Mouse (Mus musculus): Measurements from ENCODE around the gene Kif26b. TPM values are rescaled to one million over a fixed set of nuclear protein-coding genes. Genes with fewer than 3 reads are reported as not detected.

Kif26b gene
- polyA plus RNA-seq, 1 experiment from 2014 or later: 0.44 TPM

DNA sequence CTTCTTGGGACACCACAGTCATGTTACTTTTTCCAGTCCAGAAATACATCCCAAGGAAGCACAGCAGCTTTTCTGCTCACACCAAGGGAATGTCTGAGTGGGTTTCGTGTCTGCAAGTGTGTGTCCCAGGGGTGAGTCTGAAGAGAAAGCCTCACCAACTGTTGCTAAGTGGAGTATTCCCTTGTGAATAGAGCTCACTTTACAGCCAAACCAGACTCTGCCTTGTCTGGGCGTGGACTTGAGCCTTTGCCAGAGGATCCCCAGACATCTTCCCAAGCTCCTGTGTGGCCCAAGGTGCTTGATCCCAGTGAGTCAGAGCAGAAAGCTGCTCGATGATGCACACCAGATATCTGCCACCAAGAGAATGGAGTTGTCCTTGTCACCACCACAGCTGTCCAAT is 48.0 kb downstream of the Kif26b start:
- Histone ChIP-seq H3K4me1 (ENCODE audit: insufficient read depth, low read depth, low read length) (no peaks in the 10 kb centered on the region), H3K27me3 (replicated peaks; ENCODE audit: insufficient read depth, low read length) (no peaks in the 10 kb centered on the region), H3K27ac (ENCODE audit: low read length) (no peak overlapping the region), H3K9ac (replicated peaks; ENCODE audit: low read depth) (no peak overlapping the region), H3K9me3 (ENCODE audit: low read length) (no peaks in the 10 kb centered on the region), H3K4me2 (replicated peaks; ENCODE audit: low read depth, low read length) (no peak overlapping the region), H3K36me3 (ENCODE audit: insufficient read depth, low read length) (no peaks in the 10 kb centered on the region), H3K4me3 (ENCODE audit: low read depth, low read length) (no peak overlapping the region)
- ATAC-seq (no peak), DNase-seq (ENCODE audit: low spot score) (no peak)
- TF ChIP-seq CTCF (IDR thresholded peaks at IDR 0.05): no peak
- no peak for TF ChIP-seq EP300 (IDR thresholded peaks at IDR 0.05)
- WGBS: 80% methylated on average over 3 of the region's 3 CpGs

GRCm38 (mm10) chr1:178585366-178586020 is 56.6 kb downstream of the Kif26b start:
- DNase-seq (ENCODE audit: low spot score) (no peak), ATAC-seq (no peak)
- Histone ChIP-seq H3K27me3 (replicated peaks; ENCODE audit: insufficient read depth, low read length) (no peaks in the 10 kb centered on the region), H3K4me3 (ENCODE audit: low read depth, low read length) (no peak overlapping the region), H3K27ac (ENCODE audit: low read length) (no peak overlapping the region), H3K9ac (replicated peaks; ENCODE audit: low read depth) (no peak overlapping the region), H3K4me1 (ENCODE audit: insufficient read depth, low read depth, low read length) (no peaks in the 10 kb centered on the region), H3K9me3 (ENCODE audit: low read length) (no peaks in the 10 kb centered on the region), H3K36me3 (ENCODE audit: insufficient read depth, low read length) (no peaks in the 10 kb centered on the region), H3K4me2 (replicated peaks; ENCODE audit: low read depth, low read length) (no peak overlapping the region)
- TF ChIP-seq CTCF (IDR thresholded peaks at IDR 0.05): no peak
- no peak for TF ChIP-seq EP300 (IDR thresholded peaks at IDR 0.05)
- WGBS: 83% methylated on average over 5 of the region's 5 CpGs

GRCm38 (mm10) chr1:178590229-178591171 is 61.6 kb downstream of the Kif26b start:
- no peak overlapping the region for H3K27ac ChIP-seq (ENCODE audit: low read length)
- H3K9me3 ChIP-seq (ENCODE audit: low read length): no peaks in the 10 kb centered on the region
- TF ChIP-seq CTCF (IDR thresholded peaks at IDR 0.05): no peak
- TF ChIP-seq EP300 (IDR thresholded peaks at IDR 0.05): no peak
- H3K4me2 ChIP-seq (replicated peaks; ENCODE audit: low read depth, low read length): no peak overlapping the region
- no peaks in the 10 kb centered on the region for H3K27me3 ChIP-seq (replicated peaks; ENCODE audit: insufficient read depth, low read length)
- no peak overlapping the region for H3K9ac ChIP-seq (replicated peaks; ENCODE audit: low read depth)
- no peak overlapping the region for H3K4me3 ChIP-seq (ENCODE audit: low read depth, low read length)
- 62% methylated on average over 13 of the region's 13 CpGs for WGBS
- DNase-seq (ENCODE audit: low spot score) (peak; percentile 15), ATAC-seq (no peak)
- no peaks in the 10 kb centered on the region for H3K4me1 ChIP-seq (ENCODE audit: insufficient read depth, low read depth, low read length)
- H3K36me3 ChIP-seq (ENCODE audit: insufficient read depth, low read length): no peaks in the 10 kb centered on the region

- H3K4me3 ChIP-seq (ENCODE audit: low read depth, low read length): no peak overlapping the region
- no peaks in the 10 kb centered on the region for H3K36me3 ChIP-seq (ENCODE audit: insufficient read depth, low read length)
- WGBS: 91% methylated on average over 3 of the region's 3 CpGs
- DNase-seq (ENCODE audit: low spot score) (no peak), ATAC-seq (no peak)
- no peak overlapping the region for H3K27ac ChIP-seq (ENCODE audit: low read length)
- H3K27me3 ChIP-seq (replicated peaks; ENCODE audit: insufficient read depth, low read length): no peaks in the 10 kb centered on the region
- no peak overlapping the region for H3K9ac ChIP-seq (replicated peaks; ENCODE audit: low read depth)
- no peak overlapping the region for H3K4me2 ChIP-seq (replicated peaks; ENCODE audit: low read depth, low read length)
- H3K4me1 ChIP-seq (ENCODE audit: insufficient read depth, low read depth, low read length): no peaks in the 10 kb centered on the region
- no peaks in the 10 kb centered on the region for H3K9me3 ChIP-seq (ENCODE audit: low read length)
- TF ChIP-seq CTCF (IDR thresholded peaks at IDR 0.05) (no peak), EP300 (IDR thresholded peaks at IDR 0.05) (no peak)
Observed at GRCm38 (mm10) chr1:178597113-178597512, 68.2 kb downstream of the Kif26b start.

DNA sequence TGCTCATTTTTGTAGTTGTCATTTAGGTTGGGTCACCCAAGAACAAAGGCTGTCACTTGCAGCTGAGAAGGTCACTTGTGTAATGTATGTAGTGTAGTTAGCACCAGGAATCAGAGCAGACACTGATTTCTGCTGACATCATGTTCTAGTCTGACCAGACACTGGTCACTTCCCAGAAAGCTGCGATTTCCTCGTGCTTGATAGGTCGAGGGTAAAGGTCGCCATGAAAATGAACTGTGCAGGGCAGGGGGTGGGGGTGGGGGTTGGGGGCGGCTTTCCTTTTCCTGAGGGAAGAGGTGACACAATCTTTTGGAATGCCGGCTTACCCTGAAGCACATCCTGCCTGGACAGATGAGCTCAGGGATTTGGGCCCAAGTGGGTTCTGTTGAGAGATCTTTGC is 68.8 kb downstream of the Kif26b start:
- H3K9ac ChIP-seq (replicated peaks; ENCODE audit: low read depth): no peak overlapping the region
- no peak for ATAC-seq
- H3K27me3 ChIP-seq (replicated peaks; ENCODE audit: insufficient read depth, low read length): no peaks in the 10 kb centered on the region
- H3K4me3 ChIP-seq (ENCODE audit: low read depth, low read length): no peak overlapping the region
- H3K9me3 ChIP-seq (ENCODE audit: low read length): no peaks in the 10 kb centered on the region
- no peak overlapping the region for H3K27ac ChIP-seq (ENCODE audit: low read length)
- 45% methylated on average over 6 of the region's 6 CpGs for WGBS
- no peak overlapping the region for H3K4me2 ChIP-seq (replicated peaks; ENCODE audit: low read depth, low read length)
- H3K36me3 ChIP-seq (ENCODE audit: insufficient read depth, low read length): no peaks in the 10 kb centered on the region
- peak; percentile 7 for DNase-seq (ENCODE audit: low spot score)
- H3K4me1 ChIP-seq (ENCODE audit: insufficient read depth, low read depth, low read length): no peaks in the 10 kb centered on the region
- TF ChIP-seq EP300 (IDR thresholded peaks at IDR 0.05): no peak
- TF ChIP-seq CTCF (IDR thresholded peaks at IDR 0.05): no peak

DNA sequence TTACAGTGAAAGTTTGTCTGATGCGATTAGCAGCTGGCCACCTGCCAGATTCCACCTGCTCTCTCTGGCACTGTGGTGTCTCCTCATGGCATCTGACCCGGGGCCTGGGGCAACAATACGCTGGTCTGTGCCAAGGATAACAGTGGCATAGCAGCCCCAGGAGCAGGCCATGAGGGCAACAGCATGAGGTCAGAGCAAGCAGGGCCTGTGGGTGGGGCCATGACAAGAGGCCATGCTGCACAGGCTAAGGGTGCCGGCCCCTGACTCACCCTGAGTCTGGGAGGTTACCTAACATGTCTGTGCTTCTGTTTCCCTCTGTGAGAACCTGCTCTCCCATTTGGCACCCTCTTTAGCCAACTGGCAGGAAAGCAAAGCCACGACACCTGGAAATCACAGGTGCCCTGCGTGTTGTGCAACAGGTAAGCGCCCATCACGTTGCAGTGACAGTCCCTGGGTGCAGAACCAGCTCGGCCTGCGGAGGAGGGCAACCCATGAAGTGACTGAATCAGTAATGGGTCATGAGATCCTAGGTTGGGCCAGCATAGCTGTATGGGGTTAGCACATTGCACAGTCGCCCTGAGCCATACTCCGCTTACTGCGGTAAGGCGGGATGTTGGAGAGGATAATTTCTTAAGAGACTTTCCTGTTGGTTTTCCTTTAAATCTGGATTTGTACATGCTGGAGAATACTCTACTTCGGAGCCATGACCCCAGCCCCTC is 72.1 kb downstream of the Kif26b start:
- Histone ChIP-seq H3K4me1 (ENCODE audit: insufficient read depth, low read depth, low read length) (no peaks in the 10 kb centered on the region), H3K4me3 (ENCODE audit: low read depth, low read length) (no peak overlapping the region), H3K9me3 (ENCODE audit: low read length) (no peaks in the 10 kb centered on the region), H3K36me3 (ENCODE audit: insufficient read depth, low read length) (no peaks in the 10 kb centered on the region), H3K27ac (ENCODE audit: low read length) (no peak overlapping the region), H3K9ac (replicated peaks; ENCODE audit: low read depth) (no peak overlapping the region), H3K4me2 (replicated peaks; ENCODE audit: low read depth, low read length) (no peak overlapping the region), H3K27me3 (replicated peaks; ENCODE audit: insufficient read depth, low read length) (no peaks in the 10 kb centered on the region)
- ATAC-seq (peak; percentile 81), DNase-seq (ENCODE audit: low spot score) (peak; percentile 36)
- WGBS: 65% methylated on average over 15 of the region's 15 CpGs
- TF ChIP-seq EP300 (IDR thresholded peaks at IDR 0.05) (no peak), CTCF (IDR thresholded peaks at IDR 0.05) (no peak)
